Mouse (Mus musculus) liver, embryonic 11.5 days (tissue): ENCODE results near the gene I830077J02Rik. TPM values are rescaled to one million over a fixed set of nuclear protein-coding genes. Genes with fewer than 3 reads are reported as not detected.

Experiments used
- ATAC-seq: fragments of 200-750 bp; cut with Nextera tagmentation; replicated peaks from 2 replicates; pipeline ENCODE4 v1.8.0; 2017; ENCODE audit warnings: moderate number of reproducible peaks, mild to moderate bottlenecking, moderate TSS enrichment, moderate library complexity; ENCODE audit not compliant: low FRiP score
- DNase-seq: peaks from one replicate; pipeline ENCODE4 v3.0.0-alpha.2; 2017; ENCODE audit warnings: low spot score
- H3K27ac ChIP-seq: fragments of 300-500 bp; sonication (generic); 2 replicates; pipeline ENCODE4 v1.5.1; 2014; ENCODE audit warnings: mild to moderate bottlenecking, low read depth, low read length, control low read depth
- H3K27me3 ChIP-seq: fragments of 300-500 bp; sonication (generic); replicated peaks from 2 replicates; pipeline ENCODE4 v1.6.1; 2014; ENCODE audit warnings: low read length, mixed read lengths; ENCODE audit not compliant: control insufficient read depth, insufficient read depth
- H3K36me3 ChIP-seq: fragments of 300-500 bp; sonication (generic); 2 replicates; pipeline ENCODE4 v1.6.1; 2014; ENCODE audit warnings: mild to moderate bottlenecking, low read length, moderate library complexity, mixed read lengths; ENCODE audit not compliant: control insufficient read depth, insufficient read depth
- H3K4me1 ChIP-seq: fragments of 300-500 bp; sonication (generic); replicated peaks from 2 replicates; pipeline ENCODE4 v1.6.1; 2014; ENCODE audit warnings: low read length, mixed read lengths; ENCODE audit not compliant: control insufficient read depth, insufficient read depth
- H3K4me2 ChIP-seq: fragments of 300-500 bp; sonication (generic); 2 replicates; pipeline ENCODE4 v1.6.1; 2014; ENCODE audit warnings: mild to moderate bottlenecking, control low read depth, moderate library complexity
- H3K4me3 ChIP-seq: fragments of 300-500 bp; sonication (generic); 2 replicates; pipeline ENCODE4 v1.5.1; 2014; ENCODE audit warnings: low read depth, low read length, control low read depth
- H3K9ac ChIP-seq: fragments of 300-500 bp; sonication (generic); 2 replicates; pipeline ENCODE4 v1.6.1; 2014; ENCODE audit warnings: low read depth, low read length, control low read depth
- H3K9me3 ChIP-seq: fragments of 300-500 bp; sonication (generic); 2 replicates; pipeline ENCODE4 v1.6.1; 2016; ENCODE audit warnings: low read length, inconsistent platforms, mixed read lengths; ENCODE audit not compliant: control insufficient read depth
- WGBS: fragments of 180-500 bp; shearing (Covaris S2); extraction: QIAGEN DNeasy Blood & Tissue Kit; methylation state at CpG from one replicate; pipeline ENCODE4 v1.1.7; 2014; 5-methylcytosine and 5-hydroxymethylcytosine counted together
- polyA plus RNA-seq: library from polyadenylated mRNA; unstranded; fragments of >200 nt; fragmentation: Nextera tagmentation; extraction: Ambion mirVana; gene quantifications from 2 replicates; pipeline ENCODE4 v1.2.1, GENCODE M21; 2014

I830077J02Rik gene
- polyA plus RNA-seq, 1 experiment from 2014 or later, result 5.6 TPM

DNA sequence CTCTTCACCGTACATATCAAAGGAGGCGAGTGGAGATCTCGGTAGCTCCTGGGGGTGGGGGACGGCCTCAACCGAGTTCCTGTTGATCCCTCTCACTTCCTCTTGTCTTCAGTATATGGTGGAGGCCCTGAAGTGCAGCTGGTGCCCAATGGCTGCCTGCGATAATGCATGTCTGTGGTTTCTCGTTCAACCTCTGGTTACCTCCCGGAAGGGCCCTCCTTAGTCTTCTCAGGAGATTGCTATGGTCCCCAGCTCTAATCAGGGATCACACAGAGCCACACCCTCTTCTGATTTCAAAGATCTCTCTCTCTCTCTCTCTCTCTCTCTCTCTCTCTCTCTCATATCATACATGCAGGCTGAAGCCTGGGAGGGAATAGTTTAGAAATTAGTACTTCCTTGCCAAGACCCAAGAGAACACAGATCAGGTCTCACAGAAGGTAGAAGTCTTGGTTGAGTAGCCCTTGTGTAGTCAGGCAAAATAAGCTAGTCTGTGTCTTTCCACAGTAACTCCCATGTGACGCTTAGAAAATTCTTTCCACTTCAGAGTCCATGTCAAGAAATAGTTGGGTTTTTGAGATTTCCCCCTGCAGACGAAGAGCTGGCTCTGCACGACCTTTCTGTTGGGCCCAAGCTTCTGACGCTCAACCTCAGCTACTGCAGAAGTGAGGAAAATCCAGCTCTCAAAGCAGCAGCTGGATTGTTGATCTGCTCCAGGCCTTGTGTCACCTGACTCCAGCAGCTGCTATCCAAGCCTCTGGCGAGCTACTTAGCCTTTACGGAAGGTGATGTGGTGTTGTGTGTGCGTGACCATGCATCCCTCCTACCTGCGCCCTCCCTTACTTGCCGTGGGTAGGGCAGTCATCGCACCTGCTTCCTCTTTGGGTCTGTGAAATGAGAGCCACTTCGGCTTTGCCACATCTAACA, 39.6 kb downstream of the I830077J02Rik start:
- H3K4me2 ChIP-seq, result peak overlapping the region; percentile 65
- H3K27ac ChIP-seq, result peak overlapping the region; percentile 72
- H3K9ac ChIP-seq, result peak overlapping the region; percentile 1; the same call in 1 of the 2 replicates
- peak overlapping the region; percentile 21; the same call in 1 of the 2 replicates for H3K4me3 ChIP-seq
- H3K4me1 ChIP-seq, result peaks cover 38% of the 10 kb centered on the region
- H3K36me3 ChIP-seq, result no peaks in the 10 kb centered on the region
- no peaks in the 10 kb centered on the region for H3K27me3 ChIP-seq
- DNase-seq, result peak; percentile 49
- no peaks in the 10 kb centered on the region for H3K9me3 ChIP-seq
- peak; percentile 85 for ATAC-seq
- 42% methylated on average over 19 of the region's 19 CpGs for WGBS

DNA sequence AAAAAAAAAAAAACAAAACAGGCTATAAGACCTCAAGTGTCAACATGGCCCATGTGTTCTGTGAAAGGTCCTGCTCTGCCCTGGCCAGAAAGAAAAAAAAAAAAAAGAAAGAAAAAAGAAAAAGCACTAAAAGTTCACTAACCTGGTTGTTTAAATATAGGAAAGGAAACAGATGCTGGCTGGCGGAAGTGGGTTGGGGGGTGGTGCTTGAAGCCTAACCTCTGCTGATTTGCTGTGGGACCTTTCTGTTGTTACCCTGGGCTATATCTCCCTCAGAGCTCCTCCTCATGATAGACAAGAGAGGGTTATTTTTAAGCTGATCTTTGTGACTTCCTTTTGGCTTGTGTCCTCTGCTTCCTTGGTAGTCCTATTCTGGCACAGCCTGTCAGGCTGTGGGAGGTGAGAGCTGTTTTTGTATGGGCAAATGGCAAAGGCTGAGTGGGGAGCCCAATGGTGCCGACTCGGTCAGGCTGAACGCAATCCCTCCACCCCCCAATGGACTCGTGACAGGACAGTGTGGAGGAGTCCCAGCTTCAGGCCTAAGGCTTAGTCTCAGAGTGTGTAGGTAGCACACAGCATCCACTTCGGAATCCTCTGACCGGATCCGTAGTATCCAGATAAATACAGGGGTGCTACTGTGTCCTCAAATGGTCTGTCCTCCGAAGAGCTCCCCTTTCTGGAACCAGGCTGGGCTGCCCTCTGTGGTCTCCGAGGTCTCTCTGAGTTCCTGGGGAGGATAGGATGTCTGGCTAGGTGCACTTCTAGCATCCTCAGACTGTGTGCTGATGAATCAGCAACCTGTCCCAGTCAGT, 40.5 kb downstream of the I830077J02Rik start:
- no peak for DNase-seq
- Histone ChIP-seq H3K27me3 (no peaks in the 10 kb centered on the region), H3K4me3 (peak overlapping the region; percentile 21; the same call in 1 of the 2 replicates), H3K27ac (peak overlapping the region; percentile 72), H3K4me1 (peaks cover 38% of the 10 kb centered on the region), H3K4me2 (peak overlapping the region; percentile 65), H3K36me3 (no peaks in the 10 kb centered on the region), H3K9me3 (no peaks in the 10 kb centered on the region), H3K9ac (peak overlapping the region; percentile 1; the same call in 1 of the 2 replicates)
- ATAC-seq, result peak; percentile 32
- 46% methylated on average over 10 of the region's 10 CpGs for WGBS

GRCm38 (mm10) chr3:105891141-105891540, 41.3 kb downstream of the I830077J02Rik start:
- WGBS, result 52% methylated on average over 3 of the region's 3 CpGs
- DNase-seq, result no peak
- H3K27ac ChIP-seq, result 0 out of 2 replicates have a peak overlapping the region, but pooled peaks have one; percentile 21

GRCm38 (mm10) chr3:105890220-105890619, 42.2 kb downstream of the I830077J02Rik start:
- no peak for DNase-seq
- Histone ChIP-seq H3K4me2 (no peak overlapping the region), H3K9me3 (no peaks in the 10 kb centered on the region), H3K27ac (no peak overlapping the region), H3K9ac (no peak overlapping the region), H3K36me3 (no peaks in the 10 kb centered on the region), H3K4me3 (no peak overlapping the region), H3K4me1 (peaks cover 36% of the 10 kb centered on the region), H3K27me3 (no peaks in the 10 kb centered on the region)
- ATAC-seq, result no peak
- 59% methylated on average over 4 of the region's 4 CpGs for WGBS

More at GRCm38 (mm10) chr3:105891141-105891540, 41.3 kb downstream of the I830077J02Rik start:
- no peak for ATAC-seq
- H3K27me3 ChIP-seq, result no peaks in the 10 kb centered on the region
- peaks cover 38% of the 10 kb centered on the region for H3K4me1 ChIP-seq
- no peaks in the 10 kb centered on the region for H3K9me3 ChIP-seq
- peak overlapping the region; percentile 65; the same call in 1 of the 2 replicates for H3K4me2 ChIP-seq
- no peak overlapping the region for H3K9ac ChIP-seq
- no peak overlapping the region for H3K4me3 ChIP-seq
- no peaks in the 10 kb centered on the region for H3K36me3 ChIP-seq

GRCm38 (mm10) chr3:105888961-105889360, 43.5 kb downstream of the I830077J02Rik start:
- H3K4me1 ChIP-seq, result peaks cover 24% of the 10 kb centered on the region
- 74% methylated on average over 3 of the region's 3 CpGs for WGBS
- ATAC-seq, result no peak
- no peaks in the 10 kb centered on the region for H3K27me3 ChIP-seq
- H3K36me3 ChIP-seq, result no peaks in the 10 kb centered on the region
- no peak overlapping the region for H3K9ac ChIP-seq
- H3K9me3 ChIP-seq, result no peaks in the 10 kb centered on the region
- DNase-seq, result no peak
- no peak overlapping the region for H3K4me3 ChIP-seq
- H3K27ac ChIP-seq, result no peak overlapping the region
- no peak overlapping the region for H3K4me2 ChIP-seq

DNA sequence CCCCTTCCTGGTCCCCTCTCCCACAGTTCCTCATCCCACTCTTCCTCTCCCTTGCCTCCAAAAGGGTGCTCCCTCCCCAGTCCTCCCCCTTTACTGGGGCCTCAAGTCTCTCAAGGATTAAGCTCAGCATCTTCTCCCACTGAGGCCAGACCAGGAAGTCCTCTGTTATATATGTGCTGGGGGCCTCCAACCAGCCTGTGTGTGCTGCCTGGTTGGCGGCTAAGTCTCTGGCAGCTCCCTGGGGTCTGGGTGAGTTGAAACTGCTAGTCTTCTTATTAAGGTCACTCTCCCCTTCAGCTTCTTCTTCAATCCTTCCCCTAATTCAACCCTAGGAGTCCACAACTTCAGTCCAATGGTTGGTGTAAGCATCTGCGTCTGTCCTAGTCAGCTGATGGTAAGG, 49.4 kb downstream of the I830077J02Rik start:
- H3K4me3 ChIP-seq, result no peak overlapping the region
- H3K36me3 ChIP-seq, result no peaks in the 10 kb centered on the region
- H3K4me2 ChIP-seq, result no peak overlapping the region
- ATAC-seq, result no peak
- no peak overlapping the region for H3K27ac ChIP-seq
- H3K9ac ChIP-seq, result no peak overlapping the region
- WGBS, result 84% methylated on average over 2 of the region's 2 CpGs
- no peak for DNase-seq
- no peaks in the 10 kb centered on the region for H3K4me1 ChIP-seq
- H3K9me3 ChIP-seq, result no peaks in the 10 kb centered on the region
- no peaks in the 10 kb centered on the region for H3K27me3 ChIP-seq

DNA sequence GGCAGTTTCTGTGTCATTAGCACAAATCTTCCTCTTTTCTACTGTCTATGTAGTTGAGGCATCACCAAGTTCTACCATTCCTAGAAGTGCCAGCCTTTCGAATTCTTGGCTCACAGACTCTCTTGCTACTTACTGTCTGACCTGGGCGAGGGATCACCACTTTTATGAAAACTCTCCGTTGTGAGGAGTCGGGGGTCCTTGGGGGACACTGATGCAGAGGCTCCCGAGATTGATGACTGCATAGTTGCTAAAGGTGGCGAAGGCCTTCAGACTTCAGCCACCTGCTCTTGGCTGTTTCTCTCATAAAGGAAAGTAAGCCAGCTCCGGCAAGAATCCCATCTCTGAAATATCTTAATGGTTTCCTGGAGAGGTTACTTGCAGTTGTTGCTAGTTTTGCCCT, 50.4 kb downstream of the I830077J02Rik start:
- DNase-seq (no peak), ATAC-seq (no peak)
- Histone ChIP-seq H3K9me3 (no peaks in the 10 kb centered on the region), H3K36me3 (no peaks in the 10 kb centered on the region), H3K27ac (no peak overlapping the region), H3K4me3 (no peak overlapping the region), H3K4me1 (no peaks in the 10 kb centered on the region), H3K9ac (no peak overlapping the region), H3K4me2 (no peak overlapping the region), H3K27me3 (no peaks in the 10 kb centered on the region)
- WGBS, result 82% methylated on average over 7 of the region's 7 CpGs

- no peak overlapping the region for H3K27ac ChIP-seq
- 50% methylated on average over 3 of the region's 3 CpGs for WGBS
- H3K4me3 ChIP-seq, result no peak overlapping the region
- H3K36me3 ChIP-seq, result no peaks in the 10 kb centered on the region
- H3K4me2 ChIP-seq, result no peak overlapping the region
- no peaks in the 10 kb centered on the region for H3K9me3 ChIP-seq
- H3K9ac ChIP-seq, result no peak overlapping the region
- H3K27me3 ChIP-seq, result no peaks in the 10 kb centered on the region
- no peaks in the 10 kb centered on the region for H3K4me1 ChIP-seq
- DNase-seq, result no peak
- no peak for ATAC-seq
Measured at GRCm38 (mm10) chr3:105880419-105880818, 52.0 kb downstream of the I830077J02Rik start.
